Mouse (Mus musculus): ENCODE results near the gene Dnajc19.

DNA sequence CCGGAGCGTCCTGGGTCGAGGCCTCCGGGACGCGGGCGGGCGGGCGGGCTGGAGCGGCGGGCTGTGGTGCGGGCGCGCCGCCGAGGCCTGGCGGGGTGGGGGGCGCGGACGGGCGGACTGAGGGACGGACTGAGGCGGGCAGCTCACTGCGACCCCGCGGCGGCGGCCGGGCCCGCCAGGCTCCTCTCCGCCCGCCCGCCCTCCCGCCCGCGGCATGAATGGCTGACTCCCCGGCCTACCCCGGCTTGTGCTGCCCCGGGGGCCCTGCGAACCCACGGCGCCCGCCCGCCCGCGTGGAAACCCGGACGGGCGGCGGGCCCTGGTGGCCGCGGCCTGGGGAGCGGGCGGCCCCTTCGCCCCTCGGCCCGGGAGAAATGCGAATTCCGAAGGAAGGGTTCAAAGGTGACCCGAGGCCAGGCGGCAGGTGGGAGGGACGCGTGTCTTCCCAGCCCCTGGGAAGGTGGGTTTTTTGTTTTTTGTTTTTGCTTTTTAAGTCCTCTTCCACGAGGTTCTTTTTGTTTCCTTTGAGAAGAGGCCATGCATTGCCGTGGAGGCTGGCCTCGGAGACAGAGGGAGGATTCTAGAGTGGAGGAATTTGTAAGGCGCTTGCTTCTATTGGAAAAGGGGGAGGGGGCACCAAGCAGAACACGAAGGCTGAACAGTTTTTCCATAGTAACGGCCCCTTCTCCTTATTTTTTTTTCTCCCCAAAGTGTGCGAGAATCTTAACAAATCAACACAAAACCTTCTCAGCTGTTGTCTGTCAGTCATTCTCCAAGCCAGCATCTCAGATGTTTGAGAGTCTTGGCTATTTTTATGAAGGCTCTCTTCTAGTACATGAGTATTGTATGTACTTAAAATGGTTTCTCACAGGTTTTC is 60.5 kb downstream of the Dnajc19 start:
- no peak for TF ChIP-seq CTCF (conservative IDR thresholded peaks at IDR 0.05; ENCODE audit: insufficient read depth, insufficient read length, low read depth, low read length)
- no peak for TF ChIP-seq POLR2A (IDR thresholded peaks at IDR 0.05; ENCODE audit: low read depth, low read length)
